Mouse (Mus musculus) limb, embryonic 11.5 days (tissue): ENCODE data around the gene Ncdn. TPM values are rescaled to one million over a fixed set of nuclear protein-coding genes. Genes with fewer than 3 reads are reported as not detected.

Experiments
- ATAC-seq: fragments of 200-750 bp; cut with Nextera tagmentation; 2 replicates; pipeline ENCODE4 v1.8.0; 2017; ENCODE audit warnings: low read depth; ENCODE audit not compliant: insufficient number of reproducible peaks, low FRiP score, low TSS enrichment
- DNase-seq: peaks from one replicate; pipeline ENCODE4 v3.0.0-alpha.2; 2015; ENCODE audit warnings: low spot score
- H3K27ac ChIP-seq: fragments of 300-500 bp; sonication (generic); replicated peaks from 2 replicates; pipeline ENCODE4 v1.5.1; 2014; ENCODE audit warnings: low read depth, mild to moderate bottlenecking, low read length
- H3K27me3 ChIP-seq: fragments of 300-500 bp; sonication (generic); 2 replicates; pipeline ENCODE4 v1.6.1; 2014; ENCODE audit warnings: mild to moderate bottlenecking, low read length, mixed read lengths; ENCODE audit not compliant: control insufficient read depth, insufficient read depth
- H3K36me3 ChIP-seq: fragments of 300-500 bp; sonication (generic); 2 replicates; pipeline ENCODE4 v1.6.1; 2014; ENCODE audit warnings: mild to moderate bottlenecking, low read length, moderate library complexity, mixed read lengths; ENCODE audit not compliant: control insufficient read depth, insufficient read depth
- H3K4me1 ChIP-seq: fragments of 300-500 bp; sonication (generic); 2 replicates; pipeline ENCODE4 v1.6.1; 2014; ENCODE audit warnings: low read length, mixed read lengths; ENCODE audit not compliant: control insufficient read depth, insufficient read depth
- H3K4me2 ChIP-seq: fragments of 300-500 bp; sonication (generic); 2 replicates; pipeline ENCODE4 v1.6.1; 2014; ENCODE audit warnings: low read depth, mild to moderate bottlenecking, moderate library complexity; ENCODE audit not compliant: severe bottlenecking
- H3K4me3 ChIP-seq: fragments of 300-500 bp; sonication (generic); 2 replicates; pipeline ENCODE4 v1.5.1; 2014; ENCODE audit warnings: low read depth, low read length
- H3K9ac ChIP-seq: fragments of 300-500 bp; sonication (generic); 2 replicates; pipeline ENCODE4 v1.6.1; 2014; ENCODE audit warnings: mild to moderate bottlenecking, low read length
- H3K9me3 ChIP-seq: fragments of 300-500 bp; sonication (generic); 2 replicates; pipeline ENCODE4 v1.6.1; 2016; ENCODE audit warnings: low read length; ENCODE audit not compliant: control insufficient read depth
- WGBS: fragments of 180-500 bp; shearing (Covaris S2); extraction: QIAGEN DNeasy Blood & Tissue Kit; methylation state at CpG from one replicate; pipeline ENCODE4 v1.1.7; 2014; 5-methylcytosine and 5-hydroxymethylcytosine counted together
- polyA plus RNA-seq: library from polyadenylated mRNA; unstranded; fragments of >200 nt; fragmentation: Nextera tagmentation; extraction: Ambion mirVana; gene quantifications from 2 replicates; pipeline ENCODE4 v1.2.1, GENCODE M21; 2014

Ncdn gene
- polyA plus RNA-seq, 1 experiment from 2014 or later: 25.7 TPM

GRCm38 (mm10) chr4:126741448-126741847 is 11.8 kb downstream of the Ncdn start:
- H3K4me1 ChIP-seq: peaks cover 15% of the 10 kb centered on the region
- H3K4me2 ChIP-seq: no peak overlapping the region
- H3K4me3 ChIP-seq: no peak overlapping the region
- peaks cover 26% of the 10 kb centered on the region for H3K27me3 ChIP-seq
- no peak overlapping the region for H3K27ac ChIP-seq
- 7% methylated on average over 12 of the region's 12 CpGs for WGBS
- DNase-seq (peak; percentile 90), ATAC-seq (no peak)
- H3K9ac ChIP-seq: no peak overlapping the region
- peaks cover 7% of the 10 kb centered on the region; the same call in 1 of the 2 replicates for H3K36me3 ChIP-seq
- H3K9me3 ChIP-seq: no peaks in the 10 kb centered on the region

- Histone ChIP-seq H3K27ac (no peak overlapping the region), H3K27me3 (peaks cover 39% of the 10 kb centered on the region), H3K4me2 (no peak overlapping the region), H3K4me3 (no peak overlapping the region), H3K9me3 (no peaks in the 10 kb centered on the region), H3K9ac (no peak overlapping the region), H3K4me1 (peaks cover 15% of the 10 kb centered on the region), H3K36me3 (peaks cover 4% of the 10 kb centered on the region; the same call in 1 of the 2 replicates)
- WGBS: 19% methylated on average over 10 of the region's 10 CpGs
- peak; percentile 60 for DNase-seq
- ATAC-seq: no peak
Measured at GRCm38 (mm10) chr4:126739966-126740676, 13.1 kb downstream of the Ncdn start.

- Histone ChIP-seq H3K27ac (no peak within 1 kb of the TSS), H3K4me1 (0 out of 2 replicates have a peak, but pooled peaks cover 3% of the 10 kb centered on the region), H3K9ac (no peak within 1 kb of the TSS), H3K4me2 (peak within 1 kb of the TSS; percentile 25; the same call in 1 of the 2 replicates), H3K36me3 (no peaks in the 10 kb centered on the region), H3K9me3 (no peaks in the 10 kb centered on the region), H3K4me3 (peak within 1 kb of the TSS; percentile 12; the same call in 1 of the 2 replicates), H3K27me3 (peaks cover 77% of the 10 kb centered on the region)
- 0 out of 2 replicates have a peak, but pooled peaks have one; percentile 49 for ATAC-seq
- peak; percentile 63 for DNase-seq
- 2% methylated on average over 32 of the region's 32 CpGs for WGBS
Measured at GRCm38 (mm10) chr4:126736001-126736414, 17.2 kb downstream of the Ncdn start, which contains the start of gene Tfap2e. Gene Tfap2e (minus strand): TSS chr4:126736240.

- H3K4me2 ChIP-seq: peak overlapping the region; percentile 25; the same call in 1 of the 2 replicates
- 1% methylated on average over 56 of the region's 62 CpGs for WGBS
- no peak overlapping the region for H3K9ac ChIP-seq
- H3K4me3 ChIP-seq: peak overlapping the region; percentile 12; the same call in 1 of the 2 replicates
- ATAC-seq (no peak), DNase-seq (peak; percentile 54)
- peaks cover 82% of the 10 kb centered on the region for H3K27me3 ChIP-seq
- H3K27ac ChIP-seq: no peak overlapping the region
- H3K4me1 ChIP-seq: 0 out of 2 replicates have a peak, but pooled peaks cover 3% of the 10 kb centered on the region
- H3K36me3 ChIP-seq: no peaks in the 10 kb centered on the region
- H3K9me3 ChIP-seq: no peaks in the 10 kb centered on the region
Measured at GRCm38 (mm10) chr4:126735382-126736000, 17.7 kb downstream of the Ncdn start.

GRCm38 (mm10) chr4:126734700-126735381 is 18.4 kb downstream of the Ncdn start:
- Histone ChIP-seq H3K9ac (no peak overlapping the region), H3K27ac (no peak overlapping the region), H3K4me2 (no peak overlapping the region), H3K9me3 (no peaks in the 10 kb centered on the region), H3K4me3 (no peak overlapping the region), H3K36me3 (no peaks in the 10 kb centered on the region), H3K4me1 (0 out of 2 replicates have a peak, but pooled peaks cover 3% of the 10 kb centered on the region), H3K27me3 (peaks cover 85% of the 10 kb centered on the region)
- ATAC-seq (no peak), DNase-seq (peak; percentile 57)
- 3% methylated on average over 51 of the region's 51 CpGs for WGBS

- Histone ChIP-seq H3K27ac (no peak overlapping the region), H3K4me1 (0 out of 2 replicates have a peak, but pooled peaks cover 3% of the 10 kb centered on the region), H3K4me2 (no peak overlapping the region), H3K27me3 (peaks cover 82% of the 10 kb centered on the region), H3K9ac (no peak overlapping the region), H3K36me3 (no peaks in the 10 kb centered on the region), H3K9me3 (no peaks in the 10 kb centered on the region), H3K4me3 (no peak overlapping the region)
- ATAC-seq (no peak), DNase-seq (peak; percentile 57)
- 4% methylated on average over 16 of the region's 16 CpGs for WGBS
Measured at GRCm38 (mm10) chr4:126734001-126734603, 19.1 kb downstream of the Ncdn start.

- H3K9ac ChIP-seq: no peak overlapping the region
- peak overlapping the region; percentile 6; the same call in 1 of the 2 replicates for H3K4me3 ChIP-seq
- H3K27me3 ChIP-seq: peaks cover 72% of the 10 kb centered on the region
- WGBS: 6% methylated on average over 26 of the region's 26 CpGs
- DNase-seq (peak; percentile 50), ATAC-seq (no peak)
- H3K27ac ChIP-seq: no peak overlapping the region
- no peaks in the 10 kb centered on the region for H3K36me3 ChIP-seq
- 0 out of 2 replicates have a peak overlapping the region, but pooled peaks have one; percentile 3 for H3K4me2 ChIP-seq
- 0 out of 2 replicates have a peak, but pooled peaks cover 3% of the 10 kb centered on the region for H3K4me1 ChIP-seq
- no peaks in the 10 kb centered on the region for H3K9me3 ChIP-seq
Measured at GRCm38 (mm10) chr4:126732531-126733380, 20.5 kb downstream of the Ncdn start.
